Mouse (Mus musculus) stomach, postnatal 0 days (tissue): ENCODE results near the gene Cdr2.

Experiments
- CTCF ChIP-seq: IDR thresholded peaks from 2 replicates; pipeline ENCODE4 v1.5.1; 2016; ENCODE audit warnings: antibody characterized with exemption, low read depth, mild to moderate bottlenecking, moderate library complexity
- EP300 ChIP-seq: optimal IDR thresholded peaks from 2 replicates; pipeline ENCODE3; 2016; ENCODE audit warnings: antibody characterized with exemption

GRCm38 (mm10) chr7:120942506-120942905, 39.6 kb downstream of the Cdr2 start:
- TF ChIP-seq CTCF (no peak), EP300 (no peak)
